Mouse (Mus musculus) cortical plate, adult 2 months (tissue): ENCODE results near the gene Slc30a1.

Source experiments
- CTCF ChIP-seq: fragments of 200-500 bp; IDR thresholded peaks from 2 replicates; pipeline ENCODE4 v1.5.1; 2011; ENCODE audit warnings: mild to moderate bottlenecking, control low read depth, low read length; ENCODE audit not compliant: insufficient read depth; ENCODE audit errors: extremely low read depth
- POLR2A ChIP-seq: fragments of 200-500 bp; IDR thresholded peaks from 2 replicates; pipeline ENCODE4 v1.6.1; 2011; ENCODE audit warnings: mild to moderate bottlenecking, low read length, control low read depth; ENCODE audit not compliant: insufficient read depth; ENCODE audit errors: extremely low read depth

GRCm38 (mm10) chr1:191930525-191931105 lies 24.0 kb downstream of the Slc30a1 start:
- TF ChIP-seq CTCF (no peak), POLR2A (no peak)
